Mouse (Mus musculus) gastrocnemius, adult 2 months (tissue): Measurements from ENCODE around the gene Nanos2. TPM values are rescaled to one million over a fixed set of nuclear protein-coding genes. Genes with fewer than 3 reads are reported as not detected.

Experiments used
- DNase-seq: peaks from one replicate; pipeline ENCODE4 v3.0.0; 2022
- H3K27ac ChIP-seq: fragments of 200-600 bp; 2 replicates; pipeline ENCODE4 v1.8.1; 2022; ENCODE audit warnings: mild to moderate bottlenecking
- H3K4me3 ChIP-seq: fragments of 200-600 bp; 2 replicates; pipeline ENCODE4 v1.8.1; 2022; ENCODE audit warnings: mild to moderate bottlenecking, moderate library complexity
- CTCF ChIP-seq: fragments of 200-600 bp; IDR thresholded peaks from 2 replicates; pipeline ENCODE4 v1.8.1; 2022; ENCODE audit warnings: antibody characterized with exemption, mild to moderate bottlenecking, moderate library complexity
- intact Hi-C: fragments of 180-260 bp; cut with DNase I; formaldehyde crosslinking; loops from one replicate; pipeline ENCODE4 v1.15.1; 2025
- total RNA-seq, 2 experiments: library from RNA; stranded (reverse); gene quantifications; 2 replicates each; pipeline ENCODE4 v1.2.3; 2021

Gene Nanos2
- total RNA-seq, 2 experiments from 2014 or later, result not detected

DNA sequence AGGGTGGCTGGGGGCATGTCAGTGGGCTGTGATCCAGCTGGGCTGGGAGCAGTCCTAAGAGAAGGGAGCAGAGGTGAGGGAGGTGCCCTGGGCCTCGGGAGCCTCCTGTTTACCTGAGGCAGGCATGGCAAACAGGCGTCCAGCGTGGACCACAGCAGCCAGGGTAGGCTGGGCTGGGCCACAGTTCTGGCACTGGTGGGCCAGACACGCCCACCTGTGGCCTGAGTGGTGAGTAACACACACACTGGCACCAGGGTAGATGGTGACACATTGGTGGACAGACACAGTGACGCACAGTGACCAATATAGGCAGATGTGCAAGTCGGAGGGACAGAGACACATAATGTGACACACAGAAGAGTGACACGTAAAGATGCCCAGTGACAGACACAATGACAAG is 23.4 kb downstream of the Nanos2 start:
- intact Hi-C loops, result no loop called here

DNA sequence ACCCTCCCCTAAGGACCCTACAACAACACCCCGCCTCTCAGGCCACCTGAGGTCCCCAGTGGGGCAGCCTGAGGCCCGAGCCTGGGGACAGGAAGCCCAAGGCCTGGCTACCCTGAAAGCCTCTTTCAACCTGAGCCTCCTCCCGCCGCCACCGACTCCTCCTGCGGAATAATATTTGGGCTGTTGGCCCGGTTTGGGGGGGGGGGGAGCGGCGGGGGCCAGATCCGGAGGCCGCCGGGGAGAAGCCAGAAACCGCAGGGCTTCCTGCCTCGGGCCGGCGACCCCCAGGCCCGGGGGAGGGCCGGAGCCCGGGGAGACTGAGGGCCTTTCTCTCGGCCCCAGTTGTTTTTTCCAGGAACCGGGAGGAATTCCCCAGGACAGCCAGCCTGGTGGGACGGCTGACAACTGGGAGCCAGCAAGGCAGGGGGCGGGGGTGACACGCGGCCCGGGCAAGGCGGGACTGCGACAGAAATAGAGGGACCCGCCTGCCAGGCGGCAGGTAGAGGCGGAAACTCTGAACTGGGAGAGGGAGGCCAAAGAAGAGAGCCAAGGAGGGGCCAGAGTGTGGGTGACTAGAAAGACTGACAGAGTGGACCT is 24.9 kb downstream of the Nanos2 start:
- H3K4me3 ChIP-seq, result peak overlapping the region; percentile 74
- no peak for TF ChIP-seq CTCF
- peak; percentile 68 for DNase-seq
- intact Hi-C loops, result no loop called here
- H3K27ac ChIP-seq, result peak overlapping the region; percentile 88

More for the DNA sequence above, 23.4 kb downstream of the Nanos2 start:
- TF ChIP-seq CTCF, result no peak
- no peak for DNase-seq
- Histone ChIP-seq H3K4me3 (no peak overlapping the region), H3K27ac (no peak overlapping the region)

DNA sequence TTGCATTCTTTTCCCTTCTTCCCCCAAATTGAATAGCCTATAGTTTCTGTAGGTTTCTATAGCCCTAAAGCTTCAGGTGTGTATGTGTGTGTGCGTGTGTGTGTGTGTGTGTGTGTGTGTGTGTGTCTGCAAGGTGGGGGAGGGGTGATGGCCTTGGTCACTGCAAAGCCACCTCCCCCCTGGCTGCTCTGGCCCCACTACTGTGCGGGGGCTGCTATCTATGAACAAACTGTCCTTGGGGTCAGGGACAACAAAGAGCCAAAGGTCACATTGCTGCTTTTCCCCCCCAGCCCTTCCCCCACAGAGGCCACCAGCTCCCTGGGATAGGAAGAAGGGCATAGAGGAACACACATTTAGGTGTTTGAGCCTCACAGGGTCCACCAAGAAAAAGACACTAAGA is 25.7 kb downstream of the Nanos2 start:
- no peak overlapping the region for H3K27ac ChIP-seq
- DNase-seq, result no peak
- no peak for TF ChIP-seq CTCF
- intact Hi-C loops, result no loop called here
- no peak overlapping the region for H3K4me3 ChIP-seq

DNA sequence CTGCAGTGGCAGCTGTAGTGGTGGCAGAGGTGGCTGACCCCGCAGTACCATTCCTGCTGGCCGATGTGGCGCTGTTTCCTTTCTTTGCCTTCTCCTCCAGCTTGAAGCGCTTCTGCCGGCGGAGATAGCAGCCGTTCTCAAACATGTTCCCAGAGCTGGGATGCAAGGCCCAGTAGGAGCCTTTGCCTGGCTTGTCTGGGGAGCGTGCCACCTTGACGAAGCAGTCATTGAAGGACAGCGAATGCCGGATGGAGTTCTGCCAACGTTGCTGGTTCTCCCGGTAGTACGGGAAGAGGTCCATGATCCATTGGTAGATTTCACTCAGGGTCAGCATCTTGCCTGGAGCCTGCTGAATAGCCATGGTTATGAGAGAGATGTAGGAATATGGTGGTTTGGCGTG is 27.3 kb downstream of the Nanos2 start:
- Histone ChIP-seq H3K4me3 (no peak overlapping the region), H3K27ac (no peak overlapping the region)
- TF ChIP-seq CTCF, result no peak
- DNase-seq, result no peak
- intact Hi-C loops, result no loop called here

DNA sequence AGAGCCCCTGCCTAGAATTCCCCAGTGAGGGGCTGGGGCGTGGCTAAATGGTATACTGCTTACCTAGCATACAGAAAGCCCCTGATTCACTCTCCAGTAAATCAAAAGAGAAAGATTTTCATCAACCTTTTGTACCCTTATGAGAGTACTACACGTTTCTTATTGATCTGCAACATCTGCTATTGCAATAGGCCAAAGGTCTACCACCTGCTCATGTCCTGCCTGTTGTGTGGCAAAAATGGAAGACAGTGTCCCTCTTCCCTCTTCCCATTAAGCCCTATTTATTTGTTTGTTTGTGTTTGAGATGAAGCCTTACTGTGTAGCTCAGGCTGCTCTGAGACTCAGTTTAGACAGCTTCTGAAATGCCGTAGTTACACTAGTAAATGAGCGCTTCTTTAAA is 28.8 kb downstream of the Nanos2 start:
- Histone ChIP-seq H3K4me3 (no peak overlapping the region), H3K27ac (no peak overlapping the region)
- TF ChIP-seq CTCF, result no peak
- DNase-seq, result no peak
- intact Hi-C loops, result no loop called here

DNA sequence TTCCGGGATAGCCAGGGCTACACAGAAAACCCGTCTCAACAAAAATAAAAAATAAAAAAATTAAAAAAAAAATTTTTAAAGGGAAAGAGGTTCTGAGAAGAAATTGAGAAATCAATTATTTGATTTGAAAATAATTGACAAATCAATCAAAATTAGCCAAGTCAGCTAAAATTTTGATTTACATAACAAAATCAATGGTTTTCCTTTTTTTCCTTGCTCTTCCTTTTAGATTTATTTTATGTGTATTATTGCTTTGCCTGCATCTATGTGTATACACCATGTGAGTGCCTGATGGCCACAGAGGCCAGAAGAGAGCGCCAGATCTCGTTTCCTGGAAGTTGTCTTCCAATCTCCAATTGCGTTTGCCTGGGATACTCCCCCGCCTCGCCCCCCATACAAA is 30.7 kb downstream of the Nanos2 start:
- intact Hi-C loops, result no loop called here
- no peak for TF ChIP-seq CTCF
- no peak overlapping the region for H3K4me3 ChIP-seq
- no peak for DNase-seq
- H3K27ac ChIP-seq, result no peak overlapping the region

DNA sequence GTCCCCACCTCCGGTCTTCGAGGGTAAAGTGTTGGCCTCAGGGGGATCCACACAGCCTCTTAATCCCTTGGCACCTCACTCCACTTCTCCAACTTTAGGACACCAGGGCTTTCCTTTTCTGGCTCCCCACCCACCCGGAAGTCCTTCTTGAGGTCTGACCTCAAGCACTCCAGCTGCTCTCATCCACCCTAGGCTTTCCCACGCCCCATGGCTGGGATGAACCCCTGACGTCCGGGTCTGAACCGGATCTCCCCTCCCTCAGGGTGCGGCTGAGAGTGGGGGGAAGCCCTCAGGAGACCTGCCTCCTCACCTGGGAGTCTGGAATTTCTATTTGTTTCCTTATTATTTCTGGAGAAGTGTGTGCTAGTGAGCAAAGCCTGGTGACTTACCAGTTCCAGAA is 33.8 kb downstream of the Nanos2 start:
- intact Hi-C loops, result no loop called here
- no peak overlapping the region for H3K4me3 ChIP-seq
- no peak for TF ChIP-seq CTCF
- DNase-seq, result no peak
- H3K27ac ChIP-seq, result no peak overlapping the region

DNA sequence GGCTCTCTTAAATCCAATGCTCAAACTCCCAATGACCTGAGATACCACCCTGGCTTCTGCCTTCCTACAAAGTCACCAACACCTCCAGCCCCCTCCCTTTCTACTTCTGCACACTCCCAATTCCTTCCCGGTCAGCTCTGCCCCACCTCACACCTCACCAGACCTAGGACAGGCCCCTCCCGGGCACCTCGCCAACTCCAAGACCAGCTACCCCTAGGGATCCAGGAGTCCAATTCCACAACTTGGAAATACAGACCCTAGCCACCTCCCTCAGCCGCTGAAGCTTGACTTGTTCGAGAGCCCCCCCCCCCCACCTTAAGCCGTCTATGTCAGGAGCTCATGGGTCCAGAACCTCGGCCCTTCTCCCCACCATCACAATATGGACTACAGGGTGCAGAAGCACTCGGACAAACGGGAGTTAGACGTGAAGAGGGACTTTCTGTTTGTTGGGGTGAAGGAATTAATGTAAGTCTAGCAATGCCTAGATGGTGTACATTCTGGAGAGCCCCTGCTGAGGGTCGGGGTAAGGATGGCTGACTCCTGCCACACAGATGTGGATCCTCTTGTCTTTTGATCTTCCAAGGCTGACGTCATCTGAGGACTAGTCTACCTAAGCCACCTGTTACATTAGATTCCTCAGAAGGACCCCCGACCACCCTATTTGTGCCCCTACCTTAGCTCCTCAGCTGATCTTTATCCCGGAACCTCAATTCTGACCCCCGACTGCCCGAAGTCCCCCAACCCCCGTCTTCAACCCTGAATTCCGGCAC is 35.2 kb downstream of the Nanos2 start:
- no peak for TF ChIP-seq CTCF
- DNase-seq, result no peak
- no peak overlapping the region for H3K4me3 ChIP-seq
- H3K27ac ChIP-seq, result no peak overlapping the region
- intact Hi-C loops, result loop anchor here (2.0 kb wide), 2 partner anchors 16 to 126 kb away; no protein-coding TSS in a partner anchor

DNA sequence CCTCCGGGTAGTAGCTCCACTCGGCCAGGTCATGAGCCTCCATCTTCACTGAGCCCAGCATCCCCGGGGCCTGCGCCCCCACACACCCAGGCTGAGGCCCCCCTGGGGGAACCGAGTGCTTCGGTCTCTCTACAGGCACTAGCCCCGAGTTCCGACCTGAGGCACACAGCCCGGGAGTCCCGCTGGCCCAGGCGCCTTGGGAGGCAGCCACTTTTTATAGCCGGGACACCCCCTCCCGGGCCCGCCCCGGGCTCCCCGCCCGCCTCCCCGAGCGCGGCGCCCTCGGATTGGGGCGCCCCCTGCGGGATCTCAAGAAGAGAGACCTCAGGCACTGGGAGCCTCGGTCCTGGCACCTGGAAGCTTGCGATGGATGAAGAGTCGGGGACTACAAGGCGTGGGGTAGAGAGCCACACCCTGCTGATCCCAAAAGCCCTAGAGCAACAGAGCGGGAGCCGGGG is 36.2 kb downstream of the Nanos2 start, which contains the start of gene Foxa3:
Gene Foxa3, minus strand, starts transcription at position 182 of the 458 bp plus-strand sequence.
- peak; percentile 81 for DNase-seq
- Histone ChIP-seq H3K27ac (peak within 1 kb of the TSS; percentile 89), H3K4me3 (peak within 1 kb of the TSS; percentile 84)
- TF ChIP-seq CTCF, result peak; percentile 69
- intact Hi-C loops, result loop anchor here (2.0 kb wide), 2 partner anchors 17 to 127 kb away; no protein-coding TSS in a partner anchor

DNA sequence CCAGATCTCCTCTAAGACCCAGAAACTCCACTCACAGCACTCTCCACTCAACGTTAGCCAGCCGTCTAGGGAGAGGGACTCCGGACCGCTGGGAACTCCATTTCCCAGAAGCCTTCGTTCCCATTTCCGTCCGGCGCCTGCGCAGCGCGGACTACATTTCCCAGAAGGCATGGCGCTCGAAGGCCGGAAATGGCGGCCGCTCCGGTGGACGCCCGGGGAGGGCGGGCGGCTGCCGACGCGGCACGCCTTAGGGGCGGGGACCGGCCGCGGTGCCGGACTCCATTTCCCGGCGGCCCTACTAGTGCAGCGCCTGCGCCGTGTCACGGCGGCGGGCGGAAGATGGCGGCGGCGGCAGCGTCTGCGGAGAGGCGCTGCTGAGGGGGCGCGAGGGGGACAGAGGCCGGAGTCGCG is 36.9 kb downstream of the Nanos2 start, which contains the start of gene Sympk:
Gene Sympk, plus strand, starts transcription at position 282 of the 411 bp plus-strand sequence.
- peak; percentile 98 for DNase-seq
- TF ChIP-seq CTCF, result no peak
- intact Hi-C loops, result no loop called here
- peak within 1 kb of the TSS; percentile 89 for H3K27ac ChIP-seq
- H3K4me3 ChIP-seq, result peak within 1 kb of the TSS; percentile 84

DNA sequence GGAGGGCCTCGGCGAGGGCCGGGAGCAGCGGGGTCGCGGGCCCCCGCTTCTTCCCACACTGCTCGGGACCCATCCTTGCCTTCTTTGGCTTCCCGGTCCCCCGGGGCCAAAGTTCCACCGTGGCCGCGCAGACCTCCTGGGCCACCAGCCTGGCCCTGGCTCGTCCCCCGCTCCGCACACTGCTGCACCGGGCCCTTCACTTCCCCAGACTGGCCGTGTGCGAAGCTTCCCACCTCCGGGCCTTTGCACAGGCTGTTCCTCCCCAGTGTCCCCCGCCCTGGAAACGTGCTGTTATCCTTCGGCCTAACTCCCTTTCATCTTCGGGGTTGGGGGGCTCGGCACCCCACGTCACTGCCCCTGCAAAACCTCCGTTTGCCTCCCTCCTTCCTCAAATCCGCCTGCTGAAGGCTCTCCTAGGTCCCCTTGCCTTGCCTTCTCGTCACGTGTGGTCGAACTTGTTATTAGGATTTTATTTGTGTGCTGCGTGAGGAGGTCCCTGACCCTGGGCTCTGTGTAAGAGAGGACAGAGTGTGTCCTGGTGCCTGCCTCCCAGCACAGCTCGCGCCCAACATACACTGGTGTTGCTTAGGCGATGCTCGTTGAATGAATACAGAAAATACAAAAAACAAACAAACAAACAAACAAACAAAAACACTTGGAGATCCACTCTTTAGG is 37.5 kb downstream of the Nanos2 start:
- no peak for TF ChIP-seq CTCF
- DNase-seq, result peak; percentile 61
- intact Hi-C loops, result no loop called here
- peak overlapping the region; percentile 89 for H3K27ac ChIP-seq
- peak overlapping the region; percentile 84 for H3K4me3 ChIP-seq

DNA sequence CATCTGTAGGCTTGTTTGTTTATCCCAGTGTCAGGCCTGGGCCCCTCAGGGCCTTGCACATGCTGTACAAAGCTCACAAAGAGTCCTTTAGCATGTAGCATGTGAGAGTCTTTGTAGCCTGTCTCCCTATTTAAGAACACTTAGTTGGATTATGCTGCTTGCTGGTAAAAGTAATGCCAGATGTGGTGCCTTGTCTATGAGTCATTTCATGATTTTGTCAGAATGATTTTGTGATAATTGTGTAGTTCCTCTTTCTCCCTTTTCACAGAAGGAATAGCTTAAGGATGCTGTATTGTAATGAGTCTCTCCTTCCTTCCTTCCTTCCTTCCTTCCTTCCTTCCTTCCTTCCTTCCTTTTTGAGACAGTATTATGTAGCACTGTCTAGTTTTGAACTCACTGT is 40.9 kb downstream of the Nanos2 start:
- Histone ChIP-seq H3K27ac (no peak overlapping the region), H3K4me3 (no peak overlapping the region)
- no peak for DNase-seq
- no peak for TF ChIP-seq CTCF
- intact Hi-C loops, result no loop called here
